ENCODE assay signal across 17 mouse cellular contexts in the genomic region with DNA sequence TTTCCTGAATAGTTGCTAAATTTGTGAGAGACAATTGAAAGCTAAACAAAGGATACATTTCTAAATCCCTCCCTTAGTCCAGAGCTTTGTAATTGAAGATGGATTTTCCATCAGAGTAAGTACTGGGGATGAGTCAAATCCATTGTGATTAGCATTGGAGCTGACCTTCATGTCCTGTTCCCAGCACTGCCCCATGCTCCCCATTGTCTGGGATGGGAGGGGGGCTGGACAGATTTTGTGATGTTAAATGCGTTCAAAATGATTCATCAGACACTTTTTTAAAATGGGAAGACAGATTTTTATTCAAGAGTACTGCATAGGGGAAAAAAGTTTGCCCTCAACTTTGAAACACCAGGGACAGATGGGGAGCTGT. TPM values are rescaled to one million over a fixed set of nuclear protein-coding genes. Genes with fewer than 3 reads are reported as not detected.
DNase-seq lines count a peak whose midpoint lies in the region; ATAC-seq and TF ChIP-seq lines count a peak whose summit lies in the region.
"Had no signal": no experiment of that assay in that cellular context is flagged by ENCODE, and none has a peak within 500 bp of the region (broad histone marks: within the 10 kb centered on the region; RNA-seq: fewer than 3 reads in every experiment).

No protein-coding gene starts in this region.

- no peaks in the 10 kb centered on the region for H3K9me3 ChIP-seq in heart, embryonic 14.5 days (ENCODE audit: control insufficient read depth, low read length)
- no peaks in the 10 kb centered on the region for H3K9me3 ChIP-seq in stomach, embryonic 14.5 days (ENCODE audit: control insufficient read depth, low read depth, low read length)
- H3K9me3 ChIP-seq in stomach, postnatal 0 days (ENCODE audit: control insufficient read depth, low read length): no peaks in the 10 kb centered on the region
- H3K9me3 ChIP-seq: hindbrain, embryonic 15.5 days had no signal

- peak overlapping the region; percentile 34 to 89; a peak in 3 of 4 replicates for H3K27ac ChIP-seq in heart, embryonic 14.5 days (replicated peaks in 1 of 2; ENCODE audit: control insufficient read depth in 1 of 2, insufficient read depth in 1 of 2, low read depth in 2 of 2, low read length in 2 of 2)
- no peak overlapping the region for H3K27ac ChIP-seq in heart, adult 2 months
- H3K27ac ChIP-seq in stomach, embryonic 14.5 days (ENCODE audit: low read length): peak overlapping the region; percentile 96; the same call in 1 of the 2 replicates
- no peak overlapping the region; the same call in 1 of the 2 replicates for H3K27ac ChIP-seq in stomach, postnatal 0 days (replicated peaks)
- no peak overlapping the region for H3K27ac ChIP-seq in left cerebral cortex, adult 2 months
- H3K27ac ChIP-seq: hindbrain, embryonic 15.5 days; layer of hippocampus, adult 2 months had no signal

- no peaks in the 10 kb centered on the region for H3K79me2 ChIP-seq in heart, adult 2 months (replicated peaks; ENCODE audit: control insufficient read depth, insufficient read depth, low read length)

- no peak for TF ChIP-seq POLR2A in heart, adult 2 months (IDR thresholded peaks at IDR 0.05; ENCODE audit: insufficient read depth, low read depth, low read length)

- TF ChIP-seq CTCF in heart, adult 2 months (IDR thresholded peaks at IDR 0.05): no peak
- no peak for TF ChIP-seq CTCF in stomach, postnatal 0 days (IDR thresholded peaks at IDR 0.05; ENCODE audit: low read depth)
- no peak for TF ChIP-seq CTCF in left cerebral cortex, adult 2 months (IDR thresholded peaks at IDR 0.05)

- no peaks in the 10 kb centered on the region for H3K36me3 ChIP-seq in heart, embryonic 14.5 days (ENCODE audit: control insufficient read depth, insufficient read depth, low read length)
- no peaks in the 10 kb centered on the region for H3K36me3 ChIP-seq in heart, adult 2 months (ENCODE audit: control insufficient read depth, insufficient read depth, low read length)
- no peaks in the 10 kb centered on the region for H3K36me3 ChIP-seq in stomach, embryonic 14.5 days (ENCODE audit: control insufficient read depth, insufficient read depth, low read length)
- no peaks in the 10 kb centered on the region for H3K36me3 ChIP-seq in stomach, postnatal 0 days (ENCODE audit: control insufficient read depth, insufficient read depth, low read length)
- H3K36me3 ChIP-seq: hindbrain, embryonic 15.5 days had no signal

- intact Hi-C loops in heart, adult 2 months (cut with DNase I): no loop called here
- intact Hi-C loops in left cerebral cortex, adult 2 months (cut with DNase I): no loop called here

- H3K4me2 ChIP-seq in heart, embryonic 14.5 days (ENCODE audit: low read length): no peak overlapping the region
- H3K4me2 ChIP-seq in stomach, embryonic 14.5 days (replicated peaks; ENCODE audit: low read depth, low read length): no peak overlapping the region
- H3K4me2 ChIP-seq in stomach, postnatal 0 days (replicated peaks; ENCODE audit: low read depth): no peak overlapping the region
- H3K4me2 ChIP-seq: hindbrain, embryonic 15.5 days had no signal

- no peaks in the 10 kb centered on the region for H3K27me3 ChIP-seq in heart, embryonic 14.5 days (ENCODE audit: control insufficient read depth, insufficient read depth, low read length)
- no peaks in the 10 kb centered on the region for H3K27me3 ChIP-seq in heart, adult 2 months (ENCODE audit: control insufficient read depth, insufficient read depth, low read length)
- no peaks in the 10 kb centered on the region for H3K27me3 ChIP-seq in stomach, embryonic 14.5 days (ENCODE audit: control insufficient read depth, insufficient read depth, low read length)
- H3K27me3 ChIP-seq in stomach, postnatal 0 days (ENCODE audit: control insufficient read depth, insufficient read depth, low read length): no peaks in the 10 kb centered on the region
- H3K27me3 ChIP-seq: hindbrain, embryonic 15.5 days had no signal

- peaks cover 28 to 64% of the 10 kb centered on the region in 2 experiments for H3K4me1 ChIP-seq in heart, embryonic 14.5 days (ENCODE audit: control insufficient read depth in 2 of 2, insufficient read depth in 2 of 2, low read length in 2 of 2)
- H3K4me1 ChIP-seq in heart, adult 2 months (ENCODE audit: control insufficient read depth, insufficient read depth, low read length): peaks cover 5% of the 10 kb centered on the region
- H3K4me1 ChIP-seq in stomach, embryonic 14.5 days (ENCODE audit: control insufficient read depth, insufficient read depth, low read length): peaks cover 38% of the 10 kb centered on the region
- 0 out of 2 replicates have a peak, but pooled peaks cover 2% of the 10 kb centered on the region for H3K4me1 ChIP-seq in stomach, postnatal 0 days (replicated peaks; ENCODE audit: control insufficient read depth, insufficient read depth)

- ATAC-seq in heart, embryonic 14.5 days (ENCODE audit: insufficient number of reproducible peaks, insufficient read depth, low FRiP score, low read depth): no peak
- no peak for ATAC-seq in stomach, embryonic 14.5 days (ENCODE audit: insufficient number of reproducible peaks, insufficient read depth, low FRiP score, low read depth)
- no peak for ATAC-seq in stomach, postnatal 0 days (ENCODE audit: low FRiP score, low TSS enrichment)
- ATAC-seq: liver, postnatal 0 days had no signal

- no peak overlapping the region for H3K4me3 ChIP-seq in heart, embryonic 14.5 days (ENCODE audit: control insufficient read depth in 1 of 2, insufficient read depth in 1 of 2, low read depth in 1 of 2, low read length in 2 of 2)
- H3K4me3 ChIP-seq in heart, adult 2 months: no peak overlapping the region
- H3K4me3 ChIP-seq in stomach, embryonic 14.5 days (ENCODE audit: low read depth, low read length): no peak overlapping the region
- no peak overlapping the region for H3K4me3 ChIP-seq in stomach, postnatal 0 days (ENCODE audit: low read depth, low read length)
- no peak overlapping the region for H3K4me3 ChIP-seq in left cerebral cortex, adult 2 months
- H3K4me3 ChIP-seq: erythroblast, embryonic 14.5 days; hindbrain, embryonic 15.5 days; layer of hippocampus, adult 2 months had no signal

- 41% methylated on average over 1 of the region's 1 CpGs for WGBS in heart, embryonic 14.5 days
- 29% methylated on average over 1 of the region's 1 CpGs for WGBS in heart, adult 2 months
- WGBS in stomach, embryonic 14.5 days: 42% methylated on average over 1 of the region's 1 CpGs
- 40% methylated on average over 1 of the region's 1 CpGs for WGBS in stomach, postnatal 0 days

- no peak for TF ChIP-seq EP300 in heart, adult 2 months (IDR thresholded peaks at IDR 0.05; ENCODE audit: insufficient read depth, low read depth, low read length)
- no peak for TF ChIP-seq EP300 in stomach, postnatal 0 days (optimal IDR thresholded peaks at IDR 0.05)

- peak; percentile 58 for DNase-seq in adrenal gland, postnatal 14 days
- no peak for DNase-seq in adrenal gland, postnatal 4 days (ENCODE audit: low spot score in 2 of 2)
- no peak for DNase-seq in heart, adult 2 months
- DNase-seq in stomach, postnatal 0 days (ENCODE audit: low spot score): no peak
- no peak for DNase-seq in ovary, adult 18-20 months (ENCODE audit: low spot score)
- DNase-seq in left cerebral cortex, adult 2 months (ENCODE audit: extremely low spot score in 1 of 2, low spot score in 2 of 2): no peak
- DNase-seq: cerebellum, postnatal 25 days; gastrocnemius, postnatal 25 days; kidney, adult 2 months; liver, postnatal 0 days; thymus, postnatal 36 days had no signal

- H3K9ac ChIP-seq in heart, embryonic 14.5 days (ENCODE audit: low read length): peak overlapping the region; percentile 45; the same call in 1 of the 2 replicates
- H3K9ac ChIP-seq in heart, adult 2 months (ENCODE audit: low read depth, low read length): no peak overlapping the region
- H3K9ac ChIP-seq in stomach, embryonic 14.5 days (replicated peaks; ENCODE audit: low read depth, low read length): no peak overlapping the region
- no peak overlapping the region for H3K9ac ChIP-seq in stomach, postnatal 0 days (ENCODE audit: low read length)
- H3K9ac ChIP-seq: hindbrain, embryonic 15.5 days; liver, postnatal 0 days had no signal

RNA-seq across cellular contexts. Expression of gene Ddc, which starts 16.2 kb away (rescaled TPM):
- total RNA-seq in adrenal gland, postnatal 14 days (2021): 66.4 and 68.7 TPM in 2 replicates
- total RNA-seq in adrenal gland, postnatal 4 days (2021): 100 to 1,000 TPM; 112 to 114 TPM
- polyA plus RNA-seq in heart, embryonic 14.5 days (2014; fragmentation: Nextera tagmentation; extraction: Ambion mirVana): 114 and 117 TPM in 2 replicates
- total RNA-seq in heart, adult 2 months (2021): 1 to 10 TPM in 1 of 2 experiments, under 1 TPM in 1; 0.91 to 1.3 TPM
- polyA plus RNA-seq in heart, adult 2 months (2012; rRNA removed): 2.3 and 4.4 TPM in 2 replicates
- polyA plus RNA-seq in stomach, embryonic 14.5 days (2014; fragmentation: Nextera tagmentation; extraction: Ambion mirVana): 36.7 and 47.2 TPM in 2 replicates
- polyA plus RNA-seq in stomach, postnatal 0 days (2015; fragmentation: Nextera tagmentation; extraction: Ambion mirVana): 24.0 and 24.1 TPM in 2 replicates
- total RNA-seq in left cerebral cortex, adult 2 months (2021): 1 to 10 TPM; 3.6 to 5.8 TPM
- total RNA-seq: megakaryocyte progenitor cell, adult 5-6 weeks had no signal

Comparison
In these comparisons a context has a peak if more than half of its experiments do, and no peak if none do; other contexts are left out.
1. H3K27ac ChIP-seq: peak in heart, embryonic 14.5 days (2 of 2) and stomach, embryonic 14.5 days (single experiment); none in heart, adult 2 months (single experiment), stomach, postnatal 0 days (single experiment) and left cerebral cortex, adult 2 months (single experiment).